In the genomic region with DNA sequence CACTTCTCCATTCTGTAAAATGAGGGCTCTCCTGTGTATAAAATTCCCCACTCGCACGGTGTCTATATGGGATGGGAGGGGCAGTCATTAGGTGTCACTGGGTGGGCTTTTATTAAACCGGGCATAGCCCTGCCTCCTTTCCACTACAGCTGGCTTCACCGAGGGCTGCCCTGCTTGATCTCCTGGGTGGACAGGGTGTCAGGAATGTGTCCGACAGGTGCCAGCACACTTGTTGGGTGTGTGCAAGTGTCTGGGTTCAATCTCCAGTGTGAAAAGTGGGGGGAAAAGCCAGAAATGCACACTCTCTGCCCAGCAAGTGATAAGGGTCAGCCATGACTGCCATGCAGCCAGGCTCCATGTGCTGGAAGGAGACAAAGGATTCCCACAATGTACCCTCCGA, we compare ENCODE assay signal across 13 mouse cellular contexts. TPM values are rescaled to one million over a fixed set of nuclear protein-coding genes. Genes with fewer than 3 reads are reported as not detected.
DNase-seq lines count a peak whose midpoint lies in the region; ATAC-seq and TF ChIP-seq lines count a peak whose summit lies in the region.
"Had no signal": no experiment of that assay in that cellular context is flagged by ENCODE, and none has a peak within 500 bp of the region (broad histone marks: within the 10 kb centered on the region; RNA-seq: fewer than 3 reads in every experiment).

No protein-coding gene starts in this region.

- no peaks in the 10 kb centered on the region for H3K9me3 ChIP-seq in kidney, embryonic 14.5 days (ENCODE audit: control insufficient read depth, low read length)
- no peaks in the 10 kb centered on the region for H3K9me3 ChIP-seq in stomach, embryonic 16.5 days (replicated peaks; ENCODE audit: control insufficient read depth, low read length)
- H3K9me3 ChIP-seq in stomach, postnatal 0 days (ENCODE audit: control insufficient read depth, low read length): no peaks in the 10 kb centered on the region
- H3K9me3 ChIP-seq in liver, embryonic 11.5 days (ENCODE audit: control insufficient read depth, low read length): no peaks in the 10 kb centered on the region
- no peaks in the 10 kb centered on the region for H3K9me3 ChIP-seq in neural tube, embryonic 15.5 days (replicated peaks)
- H3K9me3 ChIP-seq: neural tube, embryonic 12.5 days had no signal

- TF ChIP-seq EP300 in stomach, postnatal 0 days (optimal IDR thresholded peaks at IDR 0.05): no peak

- 58% methylated on average over 6 of the region's 6 CpGs for WGBS in kidney, embryonic 14.5 days
- 73% methylated on average over 6 of the region's 6 CpGs for WGBS in stomach, embryonic 16.5 days
- WGBS in stomach, postnatal 0 days: 66% methylated on average over 6 of the region's 6 CpGs
- 67% methylated on average over 6 of the region's 6 CpGs for WGBS in liver, embryonic 11.5 days
- WGBS in small intestine, adult 2 months: 51% methylated on average over 6 of the region's 6 CpGs
- WGBS in neural tube, embryonic 15.5 days: 57% methylated on average over 6 of the region's 6 CpGs

- ATAC-seq in kidney, embryonic 14.5 days (ENCODE audit: low FRiP score, low TSS enrichment): peak; percentile 2; the same call in 1 of the 2 replicates
- ATAC-seq in stomach, embryonic 16.5 days (ENCODE audit: insufficient read depth, low FRiP score): no peak
- no peak for ATAC-seq in stomach, postnatal 0 days (ENCODE audit: low FRiP score, low TSS enrichment)
- ATAC-seq in liver, embryonic 11.5 days (replicated peaks; ENCODE audit: low FRiP score): no peak
- no peak for ATAC-seq in neural tube, embryonic 15.5 days (ENCODE audit: low FRiP score)

- H3K4me2 ChIP-seq in kidney, embryonic 14.5 days (replicated peaks; ENCODE audit: low read depth, low read length): no peak overlapping the region
- H3K4me2 ChIP-seq in stomach, embryonic 16.5 days (ENCODE audit: low read depth, low read length): no peak overlapping the region
- H3K4me2 ChIP-seq in stomach, postnatal 0 days (replicated peaks; ENCODE audit: low read depth): no peak overlapping the region
- no peak overlapping the region for H3K4me2 ChIP-seq in liver, embryonic 11.5 days
- H3K4me2 ChIP-seq in neural tube, embryonic 15.5 days: no peak overlapping the region
- H3K4me2 ChIP-seq: neural tube, embryonic 12.5 days had no signal

- H3K4me3 ChIP-seq in kidney, embryonic 14.5 days (ENCODE audit: low read length): no peak overlapping the region
- no peak overlapping the region for H3K4me3 ChIP-seq in stomach, embryonic 16.5 days (replicated peaks; ENCODE audit: low read length)
- no peak overlapping the region for H3K4me3 ChIP-seq in stomach, postnatal 0 days (ENCODE audit: low read depth, low read length)
- H3K4me3 ChIP-seq in liver, embryonic 11.5 days (ENCODE audit: low read depth, low read length): no peak overlapping the region
- H3K4me3 ChIP-seq in small intestine, adult 2 months (ENCODE audit: low read depth, low read length): no peak overlapping the region
- H3K4me3 ChIP-seq in neural tube, embryonic 15.5 days (replicated peaks): no peak overlapping the region
- H3K4me3 ChIP-seq: neural tube, embryonic 12.5 days had no signal

- H3K4me1 ChIP-seq in kidney, embryonic 14.5 days (ENCODE audit: control insufficient read depth, insufficient read depth, low read length): peaks cover 31% of the 10 kb centered on the region
- H3K4me1 ChIP-seq in stomach, embryonic 16.5 days (ENCODE audit: control insufficient read depth, insufficient read depth, low read length): peaks cover 54% of the 10 kb centered on the region
- H3K4me1 ChIP-seq in stomach, postnatal 0 days (replicated peaks; ENCODE audit: control insufficient read depth, insufficient read depth): peaks cover 9% of the 10 kb centered on the region
- peaks cover 69% of the 10 kb centered on the region for H3K4me1 ChIP-seq in liver, embryonic 11.5 days (replicated peaks; ENCODE audit: control insufficient read depth, insufficient read depth, low read length)
- H3K4me1 ChIP-seq in small intestine, adult 2 months (ENCODE audit: control insufficient read depth, insufficient read depth, insufficient read length, low read length): peaks cover 88% of the 10 kb centered on the region
- peaks cover 7% of the 10 kb centered on the region; the same call in 1 of the 2 replicates for H3K4me1 ChIP-seq in neural tube, embryonic 15.5 days

- no peak for TF ChIP-seq POLR2A in small intestine, adult 2 months (IDR thresholded peaks at IDR 0.05; ENCODE audit: low read depth, low read length)

- no peak overlapping the region for H3K9ac ChIP-seq in kidney, embryonic 14.5 days (ENCODE audit: low read depth, low read length)
- H3K9ac ChIP-seq in stomach, embryonic 16.5 days (ENCODE audit: low read length): peak overlapping the region; percentile 36; the same call in 1 of the 2 replicates
- no peak overlapping the region for H3K9ac ChIP-seq in stomach, postnatal 0 days (ENCODE audit: low read length)
- H3K9ac ChIP-seq in liver, embryonic 11.5 days (ENCODE audit: low read depth, low read length): no peak overlapping the region
- H3K9ac ChIP-seq in neural tube, embryonic 15.5 days (replicated peaks): no peak overlapping the region
- H3K9ac ChIP-seq: neural tube, embryonic 12.5 days had no signal

- TF ChIP-seq CTCF in stomach, postnatal 0 days (IDR thresholded peaks at IDR 0.05; ENCODE audit: low read depth): no peak
- TF ChIP-seq CTCF in small intestine, adult 2 months (IDR thresholded peaks at IDR 0.05; ENCODE audit: extremely low read depth, insufficient read length, insufficient replicate concordance, low read depth, low read length): no peak

- no peaks in the 10 kb centered on the region for H3K27me3 ChIP-seq in kidney, embryonic 14.5 days (ENCODE audit: control insufficient read depth, insufficient read depth, low read length)
- H3K27me3 ChIP-seq in stomach, embryonic 16.5 days (ENCODE audit: control insufficient read depth, insufficient read depth, low read length): no peaks in the 10 kb centered on the region
- no peaks in the 10 kb centered on the region for H3K27me3 ChIP-seq in stomach, postnatal 0 days (ENCODE audit: control insufficient read depth, insufficient read depth, low read length)
- no peaks in the 10 kb centered on the region for H3K27me3 ChIP-seq in liver, embryonic 11.5 days (replicated peaks; ENCODE audit: control insufficient read depth, insufficient read depth, low read length)
- no peaks in the 10 kb centered on the region for H3K27me3 ChIP-seq in small intestine, adult 2 months (ENCODE audit: control insufficient read depth, insufficient read depth, low read length)
- H3K27me3 ChIP-seq in neural tube, embryonic 15.5 days (replicated peaks): no peaks in the 10 kb centered on the region
- H3K27me3 ChIP-seq: neural tube, embryonic 12.5 days had no signal

- H3K36me3 ChIP-seq in kidney, embryonic 14.5 days (ENCODE audit: control insufficient read depth, insufficient read depth, low read length): no peaks in the 10 kb centered on the region
- H3K36me3 ChIP-seq in stomach, embryonic 16.5 days (ENCODE audit: control insufficient read depth, insufficient read depth, low read length): no peaks in the 10 kb centered on the region
- no peaks in the 10 kb centered on the region for H3K36me3 ChIP-seq in stomach, postnatal 0 days (ENCODE audit: control insufficient read depth, insufficient read depth, low read length)
- H3K36me3 ChIP-seq in liver, embryonic 11.5 days (ENCODE audit: control insufficient read depth, insufficient read depth, low read length): no peaks in the 10 kb centered on the region
- H3K36me3 ChIP-seq in small intestine, adult 2 months (ENCODE audit: control insufficient read depth, insufficient read depth, low read length): peaks cover 12% of the 10 kb centered on the region
- no peaks in the 10 kb centered on the region for H3K36me3 ChIP-seq in neural tube, embryonic 15.5 days
- H3K36me3 ChIP-seq: neural tube, embryonic 12.5 days had no signal

- peak overlapping the region; percentile 37; the same call in 1 of the 2 replicates for H3K27ac ChIP-seq in kidney, embryonic 14.5 days (ENCODE audit: low read depth, low read length)
- H3K27ac ChIP-seq in stomach, embryonic 16.5 days (ENCODE audit: low read length): no peak overlapping the region; the same call in 1 of the 2 replicates
- H3K27ac ChIP-seq in stomach, postnatal 0 days (replicated peaks): no peak overlapping the region; the same call in 1 of the 2 replicates
- 0 out of 2 replicates have a peak overlapping the region, but pooled peaks have one; percentile 5 for H3K27ac ChIP-seq in liver, embryonic 11.5 days (ENCODE audit: low read depth, low read length)
- peak overlapping the region; percentile 0; the same call in 1 of the 2 replicates for H3K27ac ChIP-seq in small intestine, adult 2 months (ENCODE audit: insufficient read depth, low read depth, low read length)
- no peak overlapping the region for H3K27ac ChIP-seq in neural tube, embryonic 15.5 days (replicated peaks)
- H3K27ac ChIP-seq: macrophage; neural tube, embryonic 12.5 days had no signal

- DNase-seq in kidney, postnatal 36 days: no peak
- DNase-seq in stomach, postnatal 0 days (ENCODE audit: low spot score): no peak
- no peak for DNase-seq in liver, embryonic 11.5 days (ENCODE audit: low spot score)
- DNase-seq in adrenal gland, postnatal 36 days: no peak
- DNase-seq: cerebellum, adult 11-12 months; gastrocnemius, postnatal 14 days; right cerebral cortex, postnatal 4 days had no signal

RNA-seq across cellular contexts. Expression of a gene that starts 10.9 kb away (rescaled TPM):
- polyA plus RNA-seq in kidney, embryonic 14.5 days (2014; fragmentation: Nextera tagmentation; extraction: Ambion mirVana): 17.4 and 27.4 TPM in 2 replicates
- 112 and 127 TPM in 2 replicates for polyA plus RNA-seq in stomach, embryonic 16.5 days (2015; fragmentation: Nextera tagmentation; extraction: Ambion mirVana)
- polyA plus RNA-seq in stomach, postnatal 0 days (2015; fragmentation: Nextera tagmentation; extraction: Ambion mirVana): 93.5 and 105 TPM in 2 replicates
- 16.5 and 16.9 TPM in 2 replicates for polyA plus RNA-seq in liver, embryonic 11.5 days (2014; fragmentation: Nextera tagmentation; extraction: Ambion mirVana)
- polyA plus RNA-seq in small intestine, adult 2 months (2012; rRNA removed): 123 and 433 TPM in 2 replicates
- polyA plus RNA-seq in neural tube, embryonic 15.5 days (2015; fragmentation: Nextera tagmentation; extraction: Ambion mirVana): 22.4 and 68.9 TPM in 2 replicates
- total RNA-seq in adrenal gland, postnatal 36 days (2021): 10 to 100 TPM; 34.6 to 63.8 TPM

Comparison
In these comparisons a context has a peak if more than half of its experiments do, and no peak if none do; other contexts are left out.
1. H3K27ac ChIP-seq: peak in kidney, embryonic 14.5 days (single experiment), liver, embryonic 11.5 days (single experiment) and small intestine, adult 2 months (single experiment); none in stomach, embryonic 16.5 days (single experiment), stomach, postnatal 0 days (single experiment) and neural tube, embryonic 15.5 days (single experiment).